Mouse (Mus musculus) brain, embryonic 14.5 days (tissue): ENCODE results near the gene B3gnt8.

Experiments
- CTCF ChIP-seq: fragments of 200-500 bp; IDR thresholded peaks from 2 replicates; pipeline ENCODE4 v1.5.1; 2012; ENCODE audit warnings: inconsistent platforms, mild to moderate bottlenecking, moderate library complexity, borderline replicate concordance; ENCODE audit not compliant: insufficient read depth, insufficient read length; ENCODE audit errors: extremely low read depth
- POLR2A ChIP-seq: fragments of 200-500 bp; IDR thresholded peaks from 2 replicates; pipeline ENCODE4 v1.6.1; 2012; ENCODE audit warnings: mild to moderate bottlenecking, inconsistent platforms, borderline replicate concordance; ENCODE audit not compliant: poor library complexity, insufficient read depth, insufficient read length, severe bottlenecking; ENCODE audit errors: extremely low read depth

DNA sequence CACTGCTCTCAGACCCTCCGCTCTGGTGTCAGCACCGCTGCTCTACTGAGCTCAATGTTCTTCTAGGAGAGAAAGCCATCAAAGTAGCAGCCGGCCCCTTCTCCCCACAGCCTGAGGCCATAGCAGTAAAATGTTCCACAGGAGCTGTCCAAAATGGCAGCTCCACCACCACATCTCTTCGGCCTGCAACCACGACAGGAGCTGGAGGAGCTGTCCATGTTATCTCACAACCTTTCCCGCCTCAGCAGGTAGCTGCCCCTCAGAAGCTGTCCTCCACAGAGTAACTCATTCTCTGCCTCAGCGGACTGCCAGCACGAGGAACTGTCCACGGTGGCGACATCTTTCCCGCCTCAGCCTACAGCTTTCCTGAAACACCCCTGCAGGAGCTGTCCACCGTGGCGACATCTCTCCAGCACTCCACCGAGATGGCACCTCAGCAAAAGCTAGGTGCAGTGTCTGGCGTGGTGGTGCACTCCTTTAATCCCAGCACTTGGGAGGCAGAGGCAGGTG is 44.1 kb upstream of the B3gnt8 start:
- TF ChIP-seq POLR2A (no peak), CTCF (no peak)
